Mouse (Mus musculus) urinary bladder, adult 18-20 months (tissue): ENCODE measurements at regions not wholly inside any gene's neighbourhood (a gene's known extent, or its start where the extent isn't known, plus 50 kb on each side); places are given as distances from the start of the nearest gene placed in this dataset.

Source experiments
- DNase-seq, 2 experiments: peaks; one replicate each; pipeline ENCODE4 v3.0.0; 2022; ENCODE audit warnings: low spot score in 2 of 2, mixed read lengths in 2 of 2

- no peak for DNase-seq
Measured at GRCm38 (mm10) chrX:13014051-13014450, 57.2 kb upstream of the Usp9x start.

DNA sequence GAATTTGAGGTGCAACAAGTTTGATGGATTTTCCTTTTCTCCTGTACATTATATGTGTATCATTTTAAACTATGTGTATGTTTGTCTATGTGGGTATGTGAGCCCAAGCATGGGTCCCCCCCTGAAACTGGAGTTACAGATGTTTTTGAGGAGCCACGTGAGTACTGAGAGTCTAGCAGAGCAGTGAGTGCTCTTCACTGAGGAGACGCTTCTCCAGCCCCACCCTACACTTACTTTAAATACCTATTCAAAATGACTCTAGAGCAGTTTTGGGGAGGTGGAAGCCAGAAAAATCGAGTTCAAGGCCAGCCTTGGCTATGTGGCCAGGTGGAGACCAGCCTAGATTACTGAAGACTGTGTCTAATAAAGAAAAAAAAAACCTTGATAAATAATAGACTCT is 58.2 kb upstream of the Usp9x start:
- no peak for DNase-seq

DNA sequence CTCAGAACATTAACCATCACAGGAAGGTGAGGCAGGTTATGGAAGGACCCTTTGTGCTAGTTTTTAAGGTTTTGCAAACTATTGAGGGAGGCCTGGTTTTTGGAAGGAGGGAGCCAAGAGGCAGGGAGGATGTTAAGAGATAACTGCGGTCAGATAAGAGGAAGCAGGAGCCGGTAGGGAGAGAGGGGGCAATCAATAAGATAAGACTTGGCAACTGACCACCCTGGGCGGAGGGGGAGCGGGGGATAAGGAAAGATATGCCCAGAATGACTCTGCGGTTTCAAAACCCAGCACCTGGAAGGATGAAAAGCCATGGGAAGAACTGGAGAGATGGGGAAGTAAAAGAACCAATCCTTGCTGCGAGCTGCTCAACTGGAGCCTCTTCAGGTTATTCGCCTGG is 80.5 kb upstream of the Usp9x start:
- no peak for DNase-seq

DNA sequence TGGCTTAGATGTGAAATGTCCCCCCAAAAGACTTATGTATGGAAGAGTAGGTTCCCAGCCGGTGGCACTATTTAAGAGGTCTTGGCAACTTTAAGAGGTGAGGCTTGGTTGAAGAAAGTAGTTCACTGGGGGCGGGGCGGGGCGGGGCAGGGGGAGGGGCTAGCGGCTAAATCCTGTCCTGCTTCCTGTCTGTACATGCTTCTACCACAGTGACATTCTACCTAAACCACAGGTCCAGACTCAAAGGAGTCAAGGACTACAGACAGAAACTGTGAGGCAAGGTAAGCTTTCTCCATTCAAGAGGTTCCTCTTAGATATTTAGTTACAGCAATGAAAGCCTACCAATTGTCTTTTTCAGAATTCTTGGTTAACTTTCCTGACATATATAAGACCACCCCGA is 93.6 kb upstream of the Usp9x start:
- no peak for DNase-seq

- no peak for DNase-seq
Measured at GRCm38 (mm10) chrX:12968979-12969746, 102.1 kb upstream of the Usp9x start.

GRCm38 (mm10) chrX:12959467-12960314 is 111.6 kb upstream of the Usp9x start:
- DNase-seq, result peak in 1 of 2 experiments; percentile 19

- DNase-seq, result no peak
Measured at GRCm38 (mm10) chrX:12958873-12959272, 112.4 kb upstream of the Usp9x start.

DNA sequence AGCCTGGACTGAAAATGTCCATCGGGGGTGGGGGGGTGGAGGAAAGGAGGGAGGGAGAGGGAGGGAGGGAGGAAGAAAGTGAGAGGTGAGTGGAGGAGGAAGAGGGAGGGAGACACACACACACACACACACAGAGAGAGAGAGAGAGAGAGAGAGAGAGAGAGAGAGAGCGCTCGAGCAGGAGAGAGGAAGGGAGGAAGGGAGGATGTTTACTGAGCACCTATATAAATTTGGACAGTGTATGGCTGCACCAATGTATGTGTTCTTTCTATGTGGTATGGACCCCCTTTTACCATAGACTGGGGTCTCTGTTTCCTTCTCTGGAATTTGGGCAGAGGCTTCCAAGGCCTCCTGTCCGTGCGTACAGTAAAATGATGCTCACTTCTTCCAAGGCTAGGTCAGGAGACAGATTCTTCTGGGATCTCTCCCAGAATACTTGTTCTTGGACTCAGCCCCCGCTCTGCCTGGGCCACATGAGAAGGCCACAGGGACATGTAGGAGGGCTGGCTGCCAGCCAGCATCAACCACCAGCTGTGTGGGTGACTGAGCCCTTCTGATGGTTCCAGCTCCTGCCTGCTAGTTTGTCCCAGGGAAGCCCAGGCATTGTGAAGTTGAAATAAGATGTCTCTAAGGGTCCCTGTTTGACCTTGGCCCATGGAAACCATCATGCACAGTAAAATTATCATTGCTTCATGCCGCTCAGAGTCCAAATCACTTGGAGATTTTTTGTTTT is 120.2 kb upstream of the Usp9x start:
- DNase-seq, result no peak

DNA sequence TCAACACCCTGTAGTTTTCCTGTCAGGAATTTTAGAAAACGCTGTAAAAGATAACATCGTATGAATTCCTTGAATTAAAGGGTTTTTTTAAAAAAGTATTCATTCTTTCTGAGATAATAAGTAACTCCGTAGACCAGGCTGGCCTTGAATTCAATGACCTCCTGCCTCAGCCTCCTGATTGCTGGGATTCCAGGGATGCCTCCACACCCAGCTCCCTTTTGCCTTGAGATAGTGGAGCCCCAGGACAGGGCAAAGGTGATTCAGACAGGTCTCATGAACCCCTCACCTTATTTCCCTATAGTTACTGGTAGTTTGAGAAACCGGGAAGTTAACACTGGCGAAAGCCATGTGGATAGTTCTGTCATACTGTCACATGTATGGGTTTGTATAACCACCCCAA is 128.8 kb upstream of the Usp9x start:
- DNase-seq, result no peak

DNA sequence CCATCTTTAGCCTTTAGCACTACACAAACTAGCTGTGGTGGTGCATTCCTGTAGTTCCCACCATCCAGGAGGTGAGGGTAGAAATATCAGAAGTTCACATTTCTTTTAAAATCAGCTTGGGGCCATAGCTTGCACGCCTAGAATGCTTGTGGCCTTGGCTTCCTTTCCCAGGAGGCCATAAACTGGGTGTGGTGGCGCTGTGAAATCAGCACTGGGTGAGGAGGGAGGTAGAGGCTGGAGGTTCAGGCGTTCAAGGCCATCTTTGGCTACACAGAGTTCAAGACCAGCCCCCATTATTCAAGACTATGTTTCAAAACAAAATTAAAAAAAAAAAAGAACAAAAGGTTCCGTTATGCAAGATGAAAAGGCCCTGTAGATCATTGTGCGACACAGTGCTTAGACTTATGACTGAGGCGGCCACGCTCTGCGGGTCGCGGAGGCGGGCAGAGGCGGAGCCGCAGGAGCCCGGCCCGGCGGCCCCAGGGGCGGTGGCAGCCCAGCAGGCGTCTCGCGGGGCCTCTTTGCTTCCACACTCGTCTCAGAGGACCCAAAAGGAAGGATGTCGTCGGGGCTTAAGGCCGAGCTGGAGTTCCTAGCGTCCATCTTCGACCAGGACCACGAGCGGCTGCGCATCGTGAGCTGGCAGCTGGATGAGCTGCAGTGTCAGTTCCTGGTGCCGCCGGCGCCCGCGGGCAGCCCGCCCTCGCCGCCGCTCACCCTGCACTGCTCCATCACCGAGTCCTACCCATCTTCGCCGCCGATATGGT is 134.7 kb upstream of the Usp9x start:
- no peak for DNase-seq

- no peak for DNase-seq
Measured at GRCm38 (mm10) chrX:12933294-12933807, 137.9 kb upstream of the Usp9x start.

- no peak for DNase-seq
Measured at GRCm38 (mm10) chrX:12930242-12930641, 141.1 kb upstream of the Usp9x start.

- no peak for DNase-seq
Measured at GRCm38 (mm10) chrX:12927797-12928589, 143.3 kb upstream of the Usp9x start.

- DNase-seq, result no peak
Measured at GRCm38 (mm10) chrX:12924705-12925644, 146.3 kb upstream of the Usp9x start.

DNA sequence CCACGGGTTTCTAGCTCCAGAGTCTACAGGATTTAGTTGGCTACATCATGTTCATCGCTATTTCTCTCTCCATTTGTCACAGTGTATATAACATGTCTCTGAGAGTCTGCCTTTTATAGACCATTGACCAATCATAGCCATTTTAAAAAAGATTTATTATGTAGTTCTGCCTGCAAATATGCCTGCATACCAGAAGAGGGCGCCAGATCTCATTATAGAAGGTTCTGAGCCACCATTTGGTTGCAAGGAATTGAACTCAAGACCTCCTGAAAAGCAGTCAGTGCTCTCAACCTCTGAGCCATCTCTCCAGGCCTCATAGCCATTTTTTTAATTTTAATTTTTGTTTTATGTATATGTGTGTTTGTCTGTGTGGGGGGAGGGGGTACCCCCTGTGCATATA is 151.7 kb upstream of the Usp9x start:
- DNase-seq, result no peak

- DNase-seq, result peak in 1 of 2 experiments; percentile 14
Measured at GRCm38 (mm10) chrX:12917105-12917504, 154.2 kb upstream of the Usp9x start.

DNA sequence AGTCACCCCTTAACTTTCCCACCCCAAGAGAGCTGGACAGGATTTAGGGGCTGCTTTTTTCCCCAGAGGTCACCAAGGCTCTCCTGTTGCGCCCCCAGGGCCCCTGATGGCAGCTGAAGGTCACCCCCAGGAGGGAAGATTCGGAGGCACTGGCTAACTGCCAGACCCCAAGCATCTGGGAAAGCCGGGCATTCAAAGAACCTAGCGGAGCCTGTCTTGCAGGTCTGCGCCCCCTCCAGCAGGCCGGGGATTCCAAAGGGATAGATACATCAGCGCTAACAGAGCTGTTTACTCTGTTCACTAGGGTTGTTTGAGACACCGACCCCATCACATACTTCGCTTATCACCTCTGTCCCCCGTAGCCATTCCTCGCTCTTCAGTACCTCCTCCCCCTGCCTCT is 154.6 kb upstream of the Usp9x start:
- no peak for DNase-seq

DNA sequence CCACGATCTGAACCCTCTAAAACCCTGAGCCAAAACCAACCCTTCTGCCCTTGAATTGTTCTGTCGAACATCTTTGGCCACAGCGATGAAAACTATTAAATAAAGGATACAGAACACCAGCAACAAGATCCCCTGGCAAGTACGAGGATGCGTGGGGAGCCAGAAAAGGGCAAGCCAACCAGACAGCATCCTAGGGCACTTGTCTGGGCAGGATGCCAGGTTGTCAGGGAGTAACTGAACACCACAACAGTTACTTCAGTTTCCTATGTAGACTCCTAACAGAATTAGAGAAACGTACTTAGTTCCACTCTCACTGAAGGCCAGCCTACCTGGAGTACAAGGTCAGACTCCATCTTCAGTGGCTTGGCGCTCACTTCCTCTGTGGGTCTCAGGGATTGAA is 138.4 kb upstream of the Med14 start:
- DNase-seq, result no peak

GRCm38 (mm10) chrX:12891468-12891867 is 129.6 kb upstream of the Med14 start:
- no peak for DNase-seq

- no peak for DNase-seq
Measured at GRCm38 (mm10) chrX:12889482-12889808, 127.6 kb upstream of the Med14 start.
